Mouse (Mus musculus) embryonic facial prominence, embryonic 13.5 days (tissue): ENCODE data around the gene Supt20. TPM values are rescaled to one million over a fixed set of nuclear protein-coding genes. Genes with fewer than 3 reads are reported as not detected.

Source experiments
- polyA plus RNA-seq: library from polyadenylated mRNA; unstranded; fragments of >200 nt; fragmentation: Nextera tagmentation; extraction: Ambion mirVana; gene quantifications from 2 replicates; pipeline ENCODE4 v1.2.1, GENCODE M21; 2015

The Supt20 gene
- polyA plus RNA-seq, 1 experiment from 2014 or later, result 128 TPM

Other genes with a start within 250 kb of the Supt20 start
- 0.88 TPM in 1 of 2 replicates, not detected in the other for gene Gm21958, start 21.5 kb downstream of the Supt20 start, polyA plus RNA-seq
- 129 and 137 TPM in 2 replicates for gene Exosc8, start 42.6 kb downstream of the Supt20 start, polyA plus RNA-seq
- 51.3 and 55.6 TPM in 2 replicates for gene Alg5, start 42.7 kb downstream of the Supt20 start, polyA plus RNA-seq
- 1.2 and 1.8 TPM in 2 replicates for gene Smad9, start 62.8 kb downstream of the Supt20 start, polyA plus RNA-seq
- 40.2 and 41.2 TPM in 2 replicates for gene Rfxap, start 115.0 kb downstream of the Supt20 start, polyA plus RNA-seq
- gene Sertm1, start 223.1 kb downstream of the Supt20 start, polyA plus RNA-seq, result 0.08 TPM in 1 of 2 replicates, not detected in the other